In the genomic region with DNA sequence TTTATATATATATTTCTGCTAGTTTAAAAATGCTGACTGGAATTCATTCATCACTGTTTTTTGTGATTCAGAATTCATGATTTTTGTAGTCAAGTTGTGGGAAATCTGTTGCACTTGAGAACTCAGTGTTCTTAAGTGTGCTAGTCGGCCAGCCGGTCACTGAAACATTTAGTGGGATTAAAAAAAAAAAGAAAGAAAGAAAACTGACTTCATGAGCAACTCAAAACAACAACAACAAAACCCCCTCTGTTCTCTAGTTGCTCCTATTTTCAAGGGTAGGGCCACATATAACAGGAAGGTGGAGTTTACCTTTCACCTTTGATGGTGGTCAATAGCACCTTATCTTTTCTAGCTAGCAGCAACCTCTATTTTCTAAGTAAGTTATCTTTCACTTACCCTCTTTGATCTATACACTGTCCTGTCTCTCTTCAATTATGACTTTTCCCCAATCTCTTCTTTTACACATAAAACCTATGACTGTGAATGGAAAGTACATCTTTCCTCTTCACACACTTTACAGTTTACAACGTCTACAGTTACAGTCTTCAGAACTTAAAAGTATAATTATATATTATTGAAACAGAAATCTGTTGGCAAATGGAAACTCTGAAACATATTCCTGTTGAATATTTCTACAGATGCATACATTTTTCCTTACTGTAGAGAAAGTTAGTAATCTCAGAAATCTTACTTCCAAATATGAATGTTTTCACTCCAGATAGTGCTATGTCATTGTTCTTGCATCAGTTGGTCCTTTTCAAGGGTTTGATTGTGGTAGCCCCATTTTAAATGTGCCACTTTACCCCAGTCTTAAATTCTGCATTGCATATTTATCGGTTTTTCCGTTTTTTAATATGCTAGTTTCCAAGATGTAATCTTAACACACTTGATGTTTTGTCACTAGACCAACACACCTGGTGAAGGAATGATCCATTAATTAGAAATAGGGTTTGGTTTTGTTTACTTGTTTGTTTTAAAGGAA, we compare ENCODE assay signal across 9 mouse cellular contexts. TPM values are rescaled to one million over a fixed set of nuclear protein-coding genes. Genes with fewer than 3 reads are reported as not detected.
A peak's percentile ranks its signal among the peaks of the same experiment; 100 is the strongest.
DNase-seq lines count a peak whose midpoint lies in the region; ATAC-seq lines count a peak whose summit lies in the region.
"Had no signal": no experiment of that assay in that cellular context is flagged by ENCODE, and none has a peak within 500 bp of the region (broad histone marks: within the 10 kb centered on the region; RNA-seq: fewer than 3 reads in every experiment).

No protein-coding gene starts in this region.

- WGBS in heart, embryonic 12.5 days = 22% methylated on average over 5 of the region's 5 CpGs
- 32% methylated on average over 5 of the region's 5 CpGs for WGBS in forebrain, embryonic 16.5 days
- WGBS in liver, embryonic 15.5 days (ENCODE audit: insufficient replicate concordance) = 28% methylated on average over 5 of the region's 5 CpGs

- no peak for ATAC-seq in heart, embryonic 12.5 days (ENCODE audit: insufficient number of reproducible peaks, low FRiP score)
- no peak for ATAC-seq in forebrain, embryonic 16.5 days
- ATAC-seq in liver, embryonic 15.5 days (ENCODE audit: insufficient read depth) = no peak

- peak overlapping the region; percentile 58 for H3K4me3 ChIP-seq in heart, embryonic 12.5 days
- peak overlapping the region; percentile 39 for H3K4me3 ChIP-seq in forebrain, embryonic 16.5 days (replicated peaks; ENCODE audit: low read length)
- H3K4me3 ChIP-seq in liver, embryonic 15.5 days (replicated peaks) = peak overlapping the region; percentile 97

- DNase-seq in heart, postnatal 36 days = no peak
- peak; percentile 26 for DNase-seq in CD4-positive helper T cell, adult 2 months (ENCODE audit: low read depth, low spot score)
- DNase-seq in cerebellum, adult 8-10 months = no peak
- no peak for DNase-seq in testis, postnatal 14 days (ENCODE audit: low spot score)
- no peak for DNase-seq in T-cell, adult 2 months (ENCODE audit: low spot score)
- DNase-seq: cerebellum, postnatal 36 days had no signal

- no peak overlapping the region for H3K27ac ChIP-seq in heart, embryonic 12.5 days (ENCODE audit: poor library complexity, severe bottlenecking)
- no peak overlapping the region for H3K27ac ChIP-seq in forebrain, embryonic 16.5 days (ENCODE audit: low read length)
- H3K27ac ChIP-seq in liver, embryonic 15.5 days (replicated peaks) = peak overlapping the region; percentile 61; the same call in 1 of the 2 replicates

- no peaks in the 10 kb centered on the region for H3K27me3 ChIP-seq in heart, embryonic 12.5 days (replicated peaks)
- no peaks in the 10 kb centered on the region for H3K27me3 ChIP-seq in forebrain, embryonic 16.5 days (replicated peaks; ENCODE audit: control insufficient read depth, insufficient read depth, low read length)
- no peaks in the 10 kb centered on the region for H3K27me3 ChIP-seq in liver, embryonic 15.5 days

- no peaks in the 10 kb centered on the region for H3K9me3 ChIP-seq in heart, embryonic 12.5 days (replicated peaks)
- no peaks in the 10 kb centered on the region for H3K9me3 ChIP-seq in forebrain, embryonic 16.5 days (ENCODE audit: control insufficient read depth, low read length)
- H3K9me3 ChIP-seq in liver, embryonic 15.5 days (replicated peaks) = no peaks in the 10 kb centered on the region

- peaks cover 3% of the 10 kb centered on the region for H3K4me1 ChIP-seq in heart, embryonic 12.5 days (replicated peaks)
- peaks cover 13% of the 10 kb centered on the region for H3K4me1 ChIP-seq in forebrain, embryonic 16.5 days (replicated peaks; ENCODE audit: control insufficient read depth, insufficient read depth, low read length)
- H3K4me1 ChIP-seq in liver, embryonic 15.5 days (replicated peaks) = peaks cover 14% of the 10 kb centered on the region

- H3K36me3 ChIP-seq in heart, embryonic 12.5 days = peaks cover 11% of the 10 kb centered on the region; the same call in 1 of the 2 replicates
- H3K36me3 ChIP-seq in forebrain, embryonic 16.5 days (ENCODE audit: control insufficient read depth, insufficient read depth) = no peaks in the 10 kb centered on the region
- H3K36me3 ChIP-seq in liver, embryonic 15.5 days (replicated peaks) = 0 out of 2 replicates have a peak, but pooled peaks cover 3% of the 10 kb centered on the region

- intact Hi-C loops in heart, postnatal 36 days (cut with DNase I) = loop anchor here (5.0 kb wide), 2 partner anchors 87 to 572 kb away; partner anchors contain the start of gene Pfn2

- peak overlapping the region; percentile 64 for H3K9ac ChIP-seq in heart, embryonic 12.5 days
- H3K9ac ChIP-seq in forebrain, embryonic 16.5 days (replicated peaks; ENCODE audit: low read depth, low read length) = peak overlapping the region; percentile 25; the same call in 1 of the 2 replicates
- H3K9ac ChIP-seq in liver, embryonic 15.5 days = peak overlapping the region; percentile 5; the same call in 1 of the 2 replicates

- H3K4me2 ChIP-seq in heart, embryonic 12.5 days = peak overlapping the region; percentile 63
- peak overlapping the region; percentile 67 for H3K4me2 ChIP-seq in forebrain, embryonic 16.5 days (ENCODE audit: low read length)
- peak overlapping the region; percentile 97 for H3K4me2 ChIP-seq in liver, embryonic 15.5 days

RNA-seq across cellular contexts. Expression of gene Tsc22d2, which starts 4.5 kb away (rescaled TPM):
- polyA plus RNA-seq in heart, embryonic 12.5 days (2016; fragmentation: Nextera tagmentation; extraction: Ambion mirVana) = 26.9 and 28.1 TPM in 2 replicates
- total RNA-seq in heart, postnatal 36 days (2021) = 10 to 100 TPM; 23.8 to 25.6 TPM
- polyA plus RNA-seq in forebrain, embryonic 16.5 days (2015; fragmentation: Nextera tagmentation; extraction: Ambion mirVana) = 8.1 and 8.7 TPM in 2 replicates
- 3.8 and 5.0 TPM in 2 replicates for polyA plus RNA-seq in liver, embryonic 15.5 days (2015; fragmentation: Nextera tagmentation; extraction: Ambion mirVana)

Comparison
In these comparisons a context has a peak if more than half of its experiments do, and no peak if none do; other contexts are left out.
1. H3K4me3 ChIP-seq: peak in every context shown above with its lines; median percentile 97 in liver, embryonic 15.5 days; 58 in heart, embryonic 12.5 days; 39 in forebrain, embryonic 16.5 days.
2. H3K9ac ChIP-seq: peak in every context shown above with its lines; median percentile 64 in heart, embryonic 12.5 days; 25 in forebrain, embryonic 16.5 days; 5 in liver, embryonic 15.5 days.